Mouse (Mus musculus): ENCODE data around the gene Max.

GRCm38 (mm10) chr12:76954698-76955423 lies 7.1 kb downstream of the Max start:
- TF ChIP-seq ZC3H11A (IDR thresholded peaks at IDR 0.05; ENCODE audit: borderline replicate concordance, low read depth, low read length) (no peak), ZNF384 (IDR thresholded peaks at IDR 0.05; ENCODE audit: low read depth, low read length) (no peak), CHD2 (IDR thresholded peaks at IDR 0.05; ENCODE audit: low read depth, low read length) (no peak), MAFK (IDR thresholded peaks at IDR 0.05; ENCODE audit: insufficient read depth, low read depth, low read length) (no peak), HCFC1 (IDR thresholded peaks at IDR 0.05; ENCODE audit: borderline replicate concordance, insufficient read depth, low read length) (no peak)
